Mouse (Mus musculus) liver, adult (tissue): ENCODE measurements at regions not wholly inside any gene's neighbourhood (a gene's known extent, or its start where the extent isn't known, plus 50 kb on each side); places are given as distances from the start of the nearest gene placed in this dataset.

ENCODE experiments used
- GATA4 ChIP-seq: IDR thresholded peaks from 2 replicates; pipeline ENCODE4 v1.6.1; 2014; ENCODE audit warnings: mild to moderate bottlenecking, low read length; ENCODE audit not compliant: insufficient replicate concordance

DNA sequence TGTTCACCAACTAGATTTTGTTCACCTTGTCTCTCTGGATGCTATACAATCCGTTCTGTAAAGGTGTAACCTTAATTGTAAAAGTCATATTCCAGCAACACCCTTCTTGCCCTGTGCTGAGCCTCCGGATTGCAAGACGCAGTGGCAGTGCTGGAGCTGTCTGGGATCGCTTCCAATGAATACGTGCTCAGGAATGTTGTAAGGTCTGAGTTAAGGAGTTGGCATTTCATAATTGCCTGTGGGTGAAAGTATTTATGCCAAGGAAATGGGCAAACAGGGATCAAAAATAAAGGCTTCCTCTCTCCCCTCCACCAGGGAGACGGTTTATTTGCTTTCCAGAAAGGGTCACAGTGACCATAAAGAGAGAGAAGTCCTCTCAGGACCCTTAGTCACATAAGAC is 93.3 kb downstream of the Apob start:
- TF ChIP-seq GATA4: no peak

DNA sequence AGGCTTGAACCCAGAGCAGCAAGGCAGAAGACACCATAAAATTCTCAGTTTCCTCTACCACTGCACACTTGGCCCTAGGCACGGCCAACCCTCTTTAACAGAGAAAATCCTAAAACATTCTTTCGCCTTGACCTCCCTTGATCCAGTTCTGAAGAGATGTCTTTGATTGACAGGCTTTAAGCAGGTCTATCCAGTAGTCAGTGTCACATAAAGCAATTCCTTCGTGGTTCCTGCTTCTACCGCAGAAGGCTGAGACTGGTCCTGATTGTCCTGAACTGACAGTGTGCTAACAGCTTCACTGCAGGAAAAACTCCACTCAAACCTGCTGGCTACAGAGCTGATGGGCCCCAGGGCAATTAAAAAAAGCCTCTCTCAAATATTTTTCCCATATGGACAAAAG is 93.8 kb downstream of the Apob start:
- TF ChIP-seq GATA4: no peak

DNA sequence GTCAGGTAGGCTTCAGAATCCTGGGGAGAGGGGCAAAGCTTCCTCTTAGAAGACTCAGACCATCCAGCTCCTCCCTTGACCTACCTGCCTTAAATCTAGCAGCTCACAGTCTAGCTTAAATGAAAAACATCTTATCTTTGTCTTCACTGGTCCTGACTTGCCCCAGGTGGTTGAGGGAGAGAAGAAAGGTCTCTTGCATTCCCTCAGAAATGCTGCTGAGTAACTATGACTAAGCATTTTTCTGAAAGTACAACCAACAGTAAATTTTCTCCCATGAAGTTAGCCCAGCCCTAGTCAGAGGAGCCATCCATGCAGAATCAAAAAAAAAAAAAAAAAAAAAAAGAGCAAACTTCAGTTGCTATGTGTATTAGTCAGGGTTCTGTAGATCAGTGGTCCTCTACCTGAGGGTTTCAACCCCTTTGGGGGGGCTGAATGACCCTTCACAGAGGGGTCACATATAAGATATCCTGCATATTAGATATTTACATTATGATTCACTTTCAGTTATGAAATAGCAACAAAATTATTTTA is 98.6 kb downstream of the Apob start:
- TF ChIP-seq GATA4: no peak

DNA sequence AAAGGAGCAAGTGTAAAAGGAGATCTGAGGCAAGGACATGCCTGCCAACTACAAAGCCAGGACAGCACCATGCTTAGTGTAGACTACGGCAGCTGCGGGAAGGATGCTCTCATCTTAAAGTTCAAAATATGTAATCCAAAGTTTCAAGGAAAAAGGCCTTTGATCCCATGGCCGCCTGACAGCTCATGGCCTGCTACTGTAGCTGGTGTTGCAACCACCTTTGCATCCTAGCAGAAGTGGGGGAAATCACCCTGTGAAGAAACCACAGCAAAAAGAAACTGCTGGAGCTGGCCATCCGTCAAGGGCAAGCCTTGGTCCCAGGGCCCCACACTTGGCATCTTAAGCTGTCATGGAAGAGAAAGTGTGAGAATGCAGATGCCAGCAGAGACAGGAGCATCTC is 99.9 kb downstream of the Apob start:
- TF ChIP-seq GATA4: no peak

DNA sequence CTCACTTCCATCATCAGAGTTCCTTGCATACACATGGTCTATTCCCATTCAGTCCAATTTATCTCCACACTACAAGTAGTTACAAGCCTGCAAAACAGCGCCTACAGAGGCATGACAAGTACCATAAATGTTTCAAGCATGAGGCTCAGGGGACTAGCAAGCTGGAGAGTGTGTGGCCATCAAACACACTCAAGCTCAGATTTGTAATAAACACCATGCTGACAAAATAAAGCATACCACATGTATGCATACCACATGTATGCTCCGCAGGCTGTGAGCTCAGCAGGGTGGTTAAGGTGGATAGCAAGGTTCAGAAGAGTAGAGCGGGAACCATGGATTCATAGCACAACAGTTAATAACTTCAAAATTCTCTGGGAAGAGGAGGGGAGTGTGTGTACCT is 100.6 kb downstream of the Apob start:
- TF ChIP-seq GATA4: no peak

DNA sequence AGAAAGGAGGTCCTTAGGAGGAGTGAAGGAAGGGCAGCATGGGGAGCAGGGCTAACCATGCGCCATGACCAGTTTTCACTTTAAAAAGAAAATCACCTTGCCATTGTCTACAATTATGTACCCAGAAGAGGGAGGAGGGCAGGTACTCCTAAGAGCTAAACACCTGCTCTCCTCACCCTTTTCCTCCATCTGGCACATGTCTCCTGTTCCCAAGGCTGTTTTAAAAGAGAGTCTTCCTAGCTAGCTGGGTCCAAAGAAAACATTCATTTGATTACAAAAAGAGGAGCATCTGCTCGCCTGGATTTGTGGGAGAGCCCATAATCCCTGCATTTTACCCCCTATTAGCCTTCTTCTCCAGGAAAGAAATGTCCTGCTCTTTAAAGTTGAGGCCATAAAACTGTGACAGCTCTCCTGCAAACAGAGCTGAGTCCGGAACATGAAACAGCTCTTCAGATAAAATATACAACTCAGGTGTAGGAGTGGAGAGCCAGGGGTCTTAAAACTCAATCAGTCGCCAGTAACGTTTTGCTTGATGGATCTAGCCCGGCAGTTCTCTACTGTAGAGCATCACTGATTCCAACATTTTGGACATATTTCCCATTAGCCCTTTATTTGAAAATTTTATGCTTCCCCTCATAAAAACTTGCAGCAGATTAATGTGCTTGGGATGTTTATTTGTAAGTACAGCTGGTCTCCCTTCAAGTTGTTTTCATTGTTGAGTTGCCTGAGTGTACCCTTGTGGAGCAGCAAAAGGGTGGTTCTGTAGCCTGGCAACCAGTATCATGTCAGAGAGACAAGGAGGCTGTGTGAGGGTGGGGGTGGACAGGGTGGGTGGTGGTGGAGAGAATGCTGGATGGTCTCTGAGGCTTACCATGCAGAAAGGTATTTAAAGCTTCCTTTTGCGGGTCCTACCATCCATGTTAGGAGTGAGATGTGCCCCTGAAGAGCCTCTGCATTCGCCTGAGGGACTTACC is 105.5 kb downstream of the Apob start:
- TF ChIP-seq GATA4: no peak

DNA sequence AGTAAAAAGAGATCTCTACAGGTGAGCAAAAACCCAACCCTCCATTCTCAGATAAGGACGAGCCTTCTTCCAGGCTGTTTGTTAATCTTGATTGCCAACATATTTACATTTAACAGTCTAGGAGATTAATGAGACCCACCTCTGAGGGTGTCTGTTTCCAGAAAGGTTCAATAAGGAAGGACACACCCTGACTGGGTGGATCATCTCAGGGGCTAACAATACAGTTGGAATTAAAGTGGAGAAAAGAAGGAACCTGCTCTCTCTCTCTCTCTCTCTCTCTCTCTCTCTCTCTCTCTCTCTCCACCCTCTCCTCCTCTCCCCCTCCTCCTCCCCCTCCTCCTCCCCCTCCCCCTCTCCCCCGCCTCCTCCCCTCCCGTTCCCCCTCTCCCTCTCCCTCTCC is 110.5 kb downstream of the Apob start:
- no peak for TF ChIP-seq GATA4

DNA sequence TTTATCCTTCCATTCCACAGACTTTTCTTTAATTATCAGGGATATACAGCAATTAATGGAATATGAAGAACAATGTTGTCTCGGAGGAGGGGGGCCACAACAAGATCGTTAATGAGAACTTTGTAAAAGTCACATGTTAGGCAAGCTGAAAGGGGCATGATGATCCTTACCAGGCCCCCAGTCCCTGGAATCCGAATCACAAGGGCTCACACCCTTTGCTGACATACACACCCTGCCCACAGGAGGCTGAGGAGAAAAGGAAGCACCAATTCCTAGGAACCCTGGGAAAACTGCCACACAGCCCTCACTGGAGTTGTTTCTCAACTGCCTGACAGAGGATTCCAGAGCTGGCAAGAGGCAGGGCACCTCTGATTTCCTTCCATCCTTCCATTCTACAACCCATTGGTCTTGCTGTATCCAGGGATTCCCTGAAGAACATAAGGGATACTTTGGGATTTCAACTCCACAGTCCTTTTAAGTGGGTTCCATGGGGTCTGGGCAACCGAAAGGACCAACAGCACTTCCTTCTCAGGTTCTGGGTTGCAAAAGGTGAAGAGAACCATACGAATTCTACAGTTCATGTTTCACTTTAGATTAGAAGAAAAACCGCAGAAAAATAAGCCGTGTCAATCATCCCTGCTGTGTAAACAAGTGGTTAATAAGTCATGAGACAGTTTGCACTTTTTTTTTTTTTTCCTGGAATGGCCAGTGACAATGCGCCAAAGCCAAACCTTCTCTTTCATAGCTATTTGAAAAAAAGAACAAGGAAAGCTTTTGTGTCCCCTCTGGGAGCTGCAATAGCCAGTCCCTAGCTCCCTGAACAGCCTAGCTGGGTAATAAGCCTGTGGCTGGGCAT is 112.2 kb downstream of the Apob start:
- no peak for TF ChIP-seq GATA4

DNA sequence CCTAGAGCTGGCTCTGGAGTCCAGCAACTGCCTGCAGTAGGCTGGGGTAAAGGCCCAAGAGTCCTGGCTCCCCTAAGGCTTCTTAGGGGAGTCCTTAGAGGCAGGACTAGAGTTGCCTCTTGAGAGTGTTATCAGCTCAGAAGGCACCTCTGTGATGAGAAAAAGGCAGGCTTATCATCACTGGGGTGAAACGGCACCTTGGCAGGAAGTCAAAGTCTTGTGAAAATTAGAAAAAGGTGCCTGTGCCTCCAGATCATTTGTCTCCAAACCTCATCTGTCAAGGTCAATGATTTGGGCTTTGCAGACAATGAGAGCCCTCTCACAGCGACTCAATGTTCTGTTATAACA is 112.8 kb downstream of the Apob start:
- TF ChIP-seq GATA4: no peak

DNA sequence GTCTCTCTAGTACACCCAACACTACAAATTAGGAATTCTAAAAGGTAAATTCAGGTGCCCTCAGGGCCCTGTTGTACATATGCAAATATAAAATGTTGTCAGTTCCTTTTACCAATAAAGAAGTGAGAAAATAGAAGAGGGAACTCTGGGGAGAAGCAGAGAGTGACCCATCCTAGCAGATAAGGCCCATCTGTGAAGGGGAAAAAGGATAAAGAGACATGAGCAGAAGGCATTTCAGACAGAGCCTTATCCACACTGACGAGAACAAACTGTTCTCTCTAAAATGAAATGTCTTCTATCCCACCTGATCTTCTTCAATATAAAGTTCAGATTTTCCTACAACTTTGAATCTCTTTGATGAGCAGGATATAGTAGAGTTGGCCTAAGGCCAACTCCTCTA is 114.5 kb upstream of the Ldah start:
- no peak for TF ChIP-seq GATA4

DNA sequence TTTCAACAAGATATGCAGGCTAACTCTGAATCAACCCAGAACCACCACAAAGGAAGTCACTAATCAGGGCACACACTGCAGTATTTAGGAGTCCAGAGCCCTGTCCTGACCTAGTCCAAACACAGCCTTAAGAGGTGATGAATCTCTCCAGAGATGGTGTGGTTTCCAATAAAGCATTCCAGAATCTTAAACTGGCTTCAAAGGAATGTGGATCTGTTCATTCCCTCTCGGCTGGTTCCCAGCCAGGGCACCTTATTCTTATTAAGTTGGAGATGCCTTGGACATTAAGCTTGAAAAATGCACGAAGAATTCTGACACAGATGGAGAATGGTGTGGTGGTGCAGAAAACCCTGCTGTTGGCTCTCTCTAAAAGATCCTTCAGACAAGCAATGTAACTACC is 112.0 kb upstream of the Ldah start:
- no peak for TF ChIP-seq GATA4

DNA sequence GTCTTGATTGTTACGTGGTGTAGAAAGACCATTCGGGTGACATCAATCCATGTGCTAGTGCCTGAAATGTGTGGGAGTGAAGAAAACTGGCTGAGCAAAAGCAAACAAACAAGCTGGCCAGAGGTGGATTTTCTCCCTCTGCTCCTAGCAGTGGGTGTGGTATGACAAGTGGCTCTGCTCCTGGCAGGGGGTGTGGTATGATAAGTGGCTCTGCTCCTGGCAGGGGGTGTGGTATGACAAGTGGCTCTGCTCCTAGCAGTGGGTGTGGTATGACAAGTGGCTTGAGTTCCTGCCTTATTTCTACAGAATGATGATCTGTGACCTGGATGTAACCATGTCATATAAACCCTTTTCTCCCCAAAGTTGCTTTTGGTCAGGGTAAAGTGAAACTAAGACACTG is 108.8 kb upstream of the Ldah start:
- TF ChIP-seq GATA4: no peak

DNA sequence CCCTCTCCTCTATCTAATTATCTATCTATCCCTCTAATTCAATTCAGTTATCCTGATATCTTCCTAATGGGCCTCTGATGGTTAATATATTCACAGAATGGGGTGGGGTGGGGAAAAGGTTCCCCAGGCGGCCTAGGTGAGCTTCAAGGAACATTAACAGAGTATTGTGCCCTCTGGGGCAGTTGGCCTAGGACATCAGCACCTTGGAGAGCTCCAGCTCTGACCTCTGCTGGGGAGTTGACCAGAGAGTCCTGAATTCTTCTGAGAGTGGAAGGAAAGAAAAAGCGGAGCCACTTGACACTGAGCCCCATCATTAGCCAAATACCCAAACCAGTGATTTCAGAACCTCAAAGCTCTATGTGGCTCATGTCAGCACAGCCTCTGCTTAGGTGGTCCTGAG is 108.1 kb upstream of the Ldah start:
- no peak for TF ChIP-seq GATA4

DNA sequence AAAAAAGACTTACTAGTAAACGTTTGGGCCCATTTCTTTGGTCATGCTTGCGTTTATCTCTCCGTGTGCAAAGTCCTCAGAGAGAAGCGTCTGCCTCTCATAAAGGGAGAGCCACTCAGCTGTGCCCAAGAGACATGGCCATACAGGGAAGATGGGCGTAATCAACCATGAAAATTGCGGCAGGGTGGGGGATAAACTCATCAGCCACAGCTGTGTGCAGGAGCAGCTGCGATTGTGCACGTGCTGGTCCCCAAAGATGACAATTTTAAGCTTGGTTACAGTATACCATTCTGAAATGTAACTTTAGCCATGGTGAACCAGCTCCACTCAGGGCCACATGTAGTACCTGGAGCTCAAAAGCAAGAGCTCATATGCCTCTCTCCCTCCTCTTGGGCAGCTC is 106.1 kb upstream of the Ldah start:
- TF ChIP-seq GATA4: no peak

DNA sequence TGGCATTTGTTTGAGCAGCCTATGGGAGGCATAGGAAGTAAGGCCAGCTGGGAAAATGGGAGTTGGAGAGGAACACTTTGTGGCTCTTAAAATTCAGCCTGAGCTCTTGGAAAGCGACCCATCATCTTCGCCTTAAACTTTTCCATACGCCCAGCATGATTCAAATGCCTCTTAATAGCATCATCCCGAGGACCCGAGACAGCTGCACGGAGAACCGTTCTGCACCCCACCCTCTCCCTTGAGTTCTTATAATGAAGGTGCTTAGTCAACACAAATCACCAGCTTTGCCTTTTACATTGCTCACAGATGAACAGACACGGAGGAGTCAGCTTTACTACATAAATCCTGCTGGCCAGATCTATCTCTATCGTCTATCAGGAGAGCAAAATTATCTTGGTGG is 104.6 kb upstream of the Ldah start:
- no peak for TF ChIP-seq GATA4

DNA sequence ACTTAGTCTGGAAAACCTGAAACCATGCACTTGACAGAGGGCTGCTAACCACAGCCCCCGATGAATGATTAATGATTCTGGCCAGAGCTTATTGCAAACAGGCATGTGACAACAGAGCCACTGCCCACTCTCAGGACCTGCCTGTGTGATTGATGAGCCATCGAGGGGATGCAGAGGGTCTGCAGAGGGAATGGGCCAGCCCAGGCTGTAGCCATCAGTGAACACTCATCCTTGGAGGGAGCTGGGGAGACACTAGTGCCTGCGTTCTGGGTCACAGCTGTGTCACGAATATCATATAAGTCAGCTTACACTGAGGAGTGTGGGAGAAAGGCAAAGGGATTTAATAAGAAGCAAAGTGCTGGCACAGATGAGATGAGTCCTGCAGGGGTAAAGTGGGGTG is 100.8 kb upstream of the Ldah start:
- no peak for TF ChIP-seq GATA4
